Mouse (Mus musculus) thymus, postnatal 25 days (tissue): ENCODE measurements around the gene Noa1.
A peak's percentile ranks its signal among the peaks of the same experiment; 100 is the strongest.

Experiments used
- DNase-seq: peaks from one replicate; pipeline ENCODE4 v3.0.0; 2022

Noa1 gene

GRCm38 (mm10) chr5:77287901-77288300 lies 22.0 kb downstream of the Noa1 start:
- DNase-seq, result no peak

DNA sequence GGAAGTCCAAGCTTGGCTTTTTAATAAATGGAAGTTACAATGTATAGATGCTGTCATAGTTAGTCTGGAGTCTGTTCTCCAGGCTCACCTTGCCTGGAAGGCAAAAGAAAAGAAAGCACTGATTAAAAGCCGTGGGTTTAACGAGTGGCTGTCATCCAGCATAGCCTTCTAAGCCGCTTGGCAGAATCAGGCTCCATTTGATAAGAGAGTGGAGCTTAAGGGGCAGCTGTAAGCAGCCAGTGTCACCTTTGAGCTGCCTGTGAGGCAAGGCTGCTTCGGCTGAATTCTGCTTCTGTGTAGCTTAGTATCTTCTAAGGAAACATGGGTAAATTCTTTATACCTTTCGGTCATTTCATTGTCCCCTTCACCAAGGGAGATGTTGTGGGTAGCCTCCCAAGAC lies 23.0 kb downstream of the Noa1 start:
- DNase-seq, result no peak

- DNase-seq, result no peak
Observed at GRCm38 (mm10) chr5:77285685-77286084, 24.2 kb downstream of the Noa1 start.

GRCm38 (mm10) chr5:77282242-77282641 lies 27.6 kb downstream of the Noa1 start:
- no peak for DNase-seq

GRCm38 (mm10) chr5:77281518-77282174 lies 28.2 kb downstream of the Noa1 start:
- no peak for DNase-seq

GRCm38 (mm10) chr5:77277204-77277603 lies 32.7 kb downstream of the Noa1 start:
- DNase-seq, result no peak

DNA sequence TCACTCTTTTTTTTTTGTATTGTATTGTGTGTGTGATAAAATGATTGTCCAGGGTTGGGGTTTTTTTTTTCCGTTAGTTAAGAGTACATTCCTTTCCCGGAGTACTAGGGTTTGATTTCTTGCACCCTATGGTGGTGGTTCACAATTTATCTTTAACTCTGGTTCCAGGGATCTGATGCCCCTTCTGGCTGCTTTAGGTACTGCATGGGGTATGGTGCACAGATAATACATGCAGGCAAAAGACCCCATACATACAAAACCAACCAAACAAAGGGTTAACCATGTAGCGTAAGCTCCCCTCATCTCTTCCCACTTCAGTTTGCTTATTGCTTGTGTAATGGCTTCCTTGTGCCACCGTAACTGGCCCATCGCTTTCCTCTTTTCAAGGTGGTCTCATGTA lies 33.9 kb downstream of the Noa1 start:
- DNase-seq, result peak; percentile 74

- DNase-seq, result peak; percentile 82
Observed at GRCm38 (mm10) chr5:77273151-77273550, 36.7 kb downstream of the Noa1 start.

GRCm38 (mm10) chr5:77269399-77269798 lies 40.5 kb downstream of the Noa1 start:
- peak; percentile 40 for DNase-seq

DNA sequence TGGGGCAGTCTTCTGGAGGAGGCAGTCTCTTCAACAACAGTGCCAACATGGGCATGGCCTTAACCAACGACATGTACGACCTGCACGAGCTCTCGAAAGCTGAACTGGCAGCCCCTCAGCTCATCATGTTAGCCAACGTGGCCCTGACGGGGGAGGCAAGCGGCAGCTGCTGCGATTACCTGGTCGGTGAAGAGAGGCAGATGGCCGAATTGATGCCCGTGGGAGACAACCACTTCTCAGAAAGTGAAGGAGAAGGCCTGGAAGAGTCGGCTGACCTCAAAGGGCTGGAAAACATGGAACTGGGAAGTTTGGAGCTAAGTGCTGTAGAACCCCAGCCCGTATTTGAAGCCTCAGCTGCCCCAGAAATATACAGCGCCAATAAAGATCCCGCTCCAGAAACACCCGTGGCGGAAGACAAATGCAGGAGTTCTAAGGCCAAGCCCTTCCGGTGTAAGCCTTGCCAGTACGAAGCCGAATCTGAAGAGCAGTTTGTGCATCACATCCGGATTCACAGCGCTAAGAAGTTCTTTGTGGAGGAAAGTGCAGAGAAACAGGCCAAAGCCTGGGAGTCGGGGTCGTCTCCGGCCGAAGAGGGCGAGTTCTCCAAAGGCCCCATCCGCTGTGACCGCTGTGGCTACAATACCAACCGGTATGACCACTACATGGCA lies 41.8 kb downstream of the Noa1 start:
- DNase-seq, result no peak

DNA sequence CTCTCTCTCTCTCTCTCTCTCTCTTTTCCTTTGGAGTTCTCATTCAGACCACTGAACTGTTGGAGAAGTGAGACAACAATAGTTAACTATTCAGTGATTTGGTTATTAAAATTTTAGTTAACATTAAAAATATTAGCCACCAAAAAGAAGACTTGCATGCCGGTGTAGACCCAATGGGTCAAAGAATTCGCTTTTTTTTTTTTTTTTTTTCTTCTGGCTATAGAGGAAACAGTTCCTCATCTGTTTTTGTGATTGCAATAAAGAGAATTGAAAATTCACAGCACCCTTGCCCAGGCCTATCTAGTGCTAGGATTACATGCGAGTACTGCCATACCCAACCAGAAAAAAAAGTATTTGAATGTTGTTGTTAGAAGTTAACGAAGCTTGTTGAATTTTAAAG lies 42.4 kb downstream of the Noa1 start:
- DNase-seq, result no peak

DNA sequence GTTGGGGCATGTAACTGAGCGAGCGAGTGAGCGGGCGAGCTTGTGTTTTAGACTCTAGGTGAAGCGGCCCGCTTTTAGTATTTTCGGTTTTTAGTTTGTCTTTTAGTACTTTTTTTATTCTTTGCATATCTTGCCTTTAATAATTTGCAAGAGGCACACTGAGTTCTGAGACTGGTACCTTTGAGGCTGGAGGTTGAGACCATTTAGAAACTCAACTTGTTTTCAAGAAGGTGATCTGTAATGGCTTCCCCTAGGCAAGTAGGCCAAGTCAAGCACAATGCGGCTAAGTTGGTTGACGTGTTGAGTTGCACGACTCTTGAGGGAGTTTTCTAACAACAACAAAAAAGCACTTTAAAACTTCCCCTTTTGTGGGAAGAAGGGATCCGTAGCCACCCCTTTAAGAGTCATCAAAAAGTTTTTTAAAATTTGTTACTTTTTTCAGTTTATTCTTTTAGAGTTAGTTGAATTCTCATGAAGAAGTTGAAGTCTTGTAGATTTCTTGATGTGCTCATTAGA lies 42.9 kb downstream of the Noa1 start:
- DNase-seq, result peak; percentile 41

DNA sequence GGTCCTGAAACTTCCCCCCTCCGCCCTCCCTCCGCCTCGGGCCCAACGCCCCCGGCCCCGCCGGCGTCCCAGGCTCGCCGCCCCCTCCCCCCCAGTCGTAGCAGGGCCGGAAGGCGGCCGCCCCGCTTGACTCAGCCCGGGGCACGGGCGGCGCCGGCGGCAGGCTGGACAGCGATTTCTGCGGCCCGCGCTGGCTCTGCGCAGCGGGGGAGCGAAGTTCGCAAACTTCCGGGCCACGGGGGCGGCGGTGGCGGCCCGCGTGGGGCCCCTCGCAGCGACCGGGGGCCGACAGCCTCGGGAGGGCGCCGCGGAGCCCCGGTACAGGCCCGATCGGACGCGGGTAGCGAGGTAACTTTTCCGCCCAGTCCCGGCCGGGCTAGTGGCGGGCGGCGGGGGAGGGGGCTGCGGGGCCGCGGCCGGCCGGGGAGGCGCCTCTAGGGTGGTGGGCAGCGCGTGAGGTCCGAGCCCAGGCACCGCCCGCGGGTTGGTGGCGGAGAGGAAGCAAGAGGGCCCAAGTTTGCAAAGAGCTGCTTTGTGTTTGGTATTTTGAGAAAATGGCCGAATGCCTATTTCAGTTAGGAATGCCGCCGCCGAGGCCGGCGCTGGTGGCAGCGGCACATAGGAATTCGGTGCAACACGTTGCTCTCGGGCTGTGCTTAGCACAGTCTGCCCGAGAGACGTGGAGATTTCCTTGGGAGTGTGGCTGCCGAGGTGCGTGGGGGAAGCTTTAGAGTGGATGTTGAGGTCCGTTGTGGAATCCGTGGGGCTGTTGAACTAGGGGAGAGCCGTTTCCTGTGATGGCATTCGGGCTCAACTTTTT lies 43.6 kb downstream of the Noa1 start:
- DNase-seq, result peak; percentile 72

DNA sequence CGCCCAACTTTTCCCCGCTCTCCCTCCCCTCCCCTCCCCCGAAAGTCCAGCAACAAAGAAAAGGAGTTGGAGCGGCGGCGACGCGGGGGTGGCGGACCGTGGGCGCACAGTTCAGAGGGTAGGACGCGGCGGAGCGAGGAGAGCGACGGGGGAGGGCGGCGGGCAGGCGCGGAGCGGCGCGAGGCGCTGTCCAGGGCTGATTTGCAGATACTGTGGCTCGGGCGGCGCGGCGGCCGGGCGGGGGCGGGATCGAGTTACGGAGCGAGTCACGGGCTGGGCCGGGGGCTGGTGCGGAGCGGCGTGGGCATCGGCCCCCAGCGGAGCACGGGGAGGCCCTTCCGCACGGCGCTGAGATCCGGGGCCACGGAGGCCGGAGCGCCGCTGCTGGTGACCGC lies 44.2 kb downstream of the Noa1 start:
- DNase-seq, result peak; percentile 75

- peak; percentile 77 for DNase-seq
Observed at GRCm38 (mm10) chr5:77265081-77265670, 44.7 kb downstream of the Noa1 start, which contains the start of gene Rest. Gene Rest, plus strand, starts transcription at chr5:77265491.

DNA sequence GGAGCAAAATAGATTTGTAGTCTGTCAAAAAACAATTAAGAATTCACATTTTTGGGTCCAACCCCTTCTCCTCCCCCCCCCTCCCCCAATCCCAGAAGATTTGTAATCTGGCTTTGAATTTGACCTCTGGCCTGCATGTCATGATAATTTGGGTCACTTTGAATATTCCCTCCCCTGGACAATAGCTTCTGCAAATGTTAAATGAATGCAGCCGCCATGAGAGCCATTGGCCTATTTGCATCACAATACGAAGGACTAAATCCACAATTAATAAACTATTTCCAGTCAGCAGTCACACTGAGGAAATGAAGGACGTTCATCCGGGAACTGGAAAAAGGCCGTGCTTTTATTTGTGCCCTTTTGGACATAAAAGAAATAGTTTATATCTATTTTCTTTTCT lies 47.8 kb downstream of the Noa1 start:
- DNase-seq, result no peak

DNA sequence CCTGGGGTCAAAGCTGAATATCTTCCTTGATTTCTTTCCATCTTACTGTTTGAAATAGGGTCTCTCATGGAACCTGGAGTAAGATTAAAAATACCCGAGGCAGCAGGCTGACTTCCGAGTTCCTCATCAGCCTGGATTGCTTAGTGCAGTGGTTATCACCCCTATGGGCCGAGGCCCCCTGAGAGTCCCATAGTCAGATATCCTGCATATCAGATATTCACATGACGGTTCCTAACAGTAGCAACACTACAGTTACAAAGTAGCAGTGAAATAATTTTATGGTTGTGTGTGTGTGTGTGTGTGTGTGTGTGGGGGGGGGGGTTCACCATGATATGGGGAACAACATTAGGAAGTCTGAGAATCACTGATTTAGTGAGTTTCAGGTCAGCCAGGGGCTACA lies 48.7 kb downstream of the Noa1 start:
- no peak for DNase-seq

DNA sequence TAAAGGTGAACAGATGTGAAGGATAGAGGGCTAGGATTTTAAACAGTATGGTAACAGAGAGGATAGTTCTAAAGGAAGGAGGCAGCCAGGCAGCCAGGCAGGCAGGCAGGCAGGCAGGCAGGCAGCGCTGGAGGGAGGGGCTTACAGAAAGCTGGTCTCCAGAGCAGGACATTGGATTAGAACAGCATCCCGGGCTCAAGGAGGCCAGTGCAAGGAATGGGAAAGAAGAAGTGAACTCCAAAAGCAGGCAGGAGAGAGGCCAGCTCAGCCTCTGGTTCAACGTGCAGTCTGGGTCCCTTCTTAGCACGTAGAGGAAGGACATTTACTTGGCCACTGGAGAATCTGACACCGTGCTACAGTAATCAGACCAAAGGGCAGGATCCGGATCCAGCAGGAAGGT lies 49.7 kb downstream of the Noa1 start:
- no peak for DNase-seq

DNA sequence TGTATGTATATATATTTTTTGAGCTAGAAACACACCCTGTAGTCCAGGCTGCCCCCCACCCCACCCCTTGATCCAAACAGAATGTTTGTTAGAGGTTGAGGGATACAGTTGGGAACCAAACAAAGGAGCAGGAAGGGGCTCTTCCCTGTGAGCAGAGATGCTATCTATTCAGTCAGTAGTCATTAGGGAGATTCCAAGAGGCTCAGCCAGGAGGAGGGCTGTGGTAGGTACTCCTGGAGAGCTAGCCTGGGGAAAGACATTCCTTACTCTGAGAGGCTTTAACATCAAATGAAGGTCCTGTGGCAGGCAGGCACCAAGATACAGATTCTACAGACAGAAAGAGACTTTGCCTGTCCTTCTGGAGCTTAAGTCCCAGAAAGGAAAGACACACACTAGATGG lies 50.6 kb downstream of the Noa1 start:
- DNase-seq, result no peak

DNA sequence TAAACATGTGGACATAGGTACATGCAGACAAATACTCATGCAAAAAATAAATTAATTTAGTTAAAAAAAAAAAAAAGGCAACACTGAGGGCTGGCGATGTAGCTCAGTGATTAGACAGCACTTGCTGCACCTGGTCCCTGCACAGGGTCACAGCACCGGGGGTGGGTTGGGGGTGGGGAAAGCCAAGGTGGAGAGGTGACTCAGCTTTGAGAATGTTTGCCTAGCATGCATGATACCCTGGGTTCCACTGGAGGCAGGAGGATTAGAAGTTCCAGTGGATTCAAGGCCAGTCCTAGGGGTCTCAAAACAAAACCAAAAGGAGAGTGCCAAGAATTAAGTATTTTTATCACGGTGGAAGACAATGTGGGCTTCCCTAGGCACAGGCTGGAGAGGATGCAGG lies 52.3 kb downstream of the Noa1 start:
- no peak for DNase-seq

- no peak for DNase-seq
Observed at GRCm38 (mm10) chr5:77254402-77254801, 55.5 kb downstream of the Noa1 start.

DNA sequence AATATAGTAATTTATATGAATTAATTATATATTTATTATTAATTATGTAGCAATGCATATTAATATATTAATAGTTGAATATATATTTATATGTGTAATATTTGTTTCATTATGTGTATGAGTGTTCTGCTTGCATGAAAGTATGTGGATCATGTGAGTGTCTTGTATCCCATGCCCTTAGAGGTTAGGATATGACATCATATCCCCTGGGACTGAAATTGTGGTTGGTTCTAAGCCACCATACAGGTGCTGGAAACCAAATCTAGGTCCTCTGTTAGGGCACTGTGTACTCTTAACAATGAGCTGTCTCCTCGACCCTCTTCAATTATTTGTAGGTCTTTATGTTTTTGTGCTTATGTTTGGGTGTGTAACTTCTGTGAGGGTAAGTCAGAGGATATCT lies 56.7 kb downstream of the Noa1 start:
- no peak for DNase-seq

GRCm38 (mm10) chr5:77252115-77252827 lies 57.6 kb downstream of the Noa1 start:
- no peak for DNase-seq
